Mouse (Mus musculus) kidney, embryonic 14.5 days (tissue): ENCODE measurements around the gene Cdip1. TPM values are rescaled to one million over a fixed set of nuclear protein-coding genes. Genes with fewer than 3 reads are reported as not detected.

Source experiments
- ATAC-seq: fragments of 200-750 bp; cut with Nextera tagmentation; 2 replicates; pipeline ENCODE4 v1.8.0; 2017; ENCODE audit warnings: moderate number of reproducible peaks, mild to moderate bottlenecking, moderate TSS enrichment, moderate library complexity; ENCODE audit not compliant: low FRiP score, low TSS enrichment
- H3K27ac ChIP-seq: fragments of 300-500 bp; sonication (generic); 2 replicates; pipeline ENCODE4 v1.5.1; 2014; ENCODE audit warnings: low read depth, mild to moderate bottlenecking, low read length, moderate library complexity, mixed read lengths
- H3K27me3 ChIP-seq: fragments of 300-500 bp; sonication (generic); 2 replicates; pipeline ENCODE4 v1.6.1; 2014; ENCODE audit warnings: mild to moderate bottlenecking, low read length; ENCODE audit not compliant: control insufficient read depth, insufficient read depth
- H3K36me3 ChIP-seq: fragments of 300-500 bp; sonication (generic); 2 replicates; pipeline ENCODE4 v1.6.1; 2014; ENCODE audit warnings: low read length, mixed read lengths; ENCODE audit not compliant: control insufficient read depth, insufficient read depth
- H3K4me1 ChIP-seq: fragments of 300-500 bp; sonication (generic); 2 replicates; pipeline ENCODE4 v1.6.1; 2014; ENCODE audit warnings: low read length, mixed read lengths; ENCODE audit not compliant: control insufficient read depth, insufficient read depth
- H3K4me2 ChIP-seq: fragments of 300-500 bp; sonication (generic); replicated peaks from 2 replicates; pipeline ENCODE4 v1.6.1; 2014; ENCODE audit warnings: low read depth, mild to moderate bottlenecking, low read length
- H3K4me3 ChIP-seq: fragments of 300-500 bp; sonication (generic); 2 replicates; pipeline ENCODE4 v1.5.1; 2014; ENCODE audit warnings: mild to moderate bottlenecking, low read length
- H3K9ac ChIP-seq: fragments of 300-500 bp; sonication (generic); 2 replicates; pipeline ENCODE4 v1.6.1; 2014; ENCODE audit warnings: low read depth, mild to moderate bottlenecking, low read length, moderate library complexity
- H3K9me3 ChIP-seq: fragments of 300-500 bp; sonication (generic); 2 replicates; pipeline ENCODE4 v1.6.1; 2016; ENCODE audit warnings: low read length; ENCODE audit not compliant: control insufficient read depth
- WGBS: fragments of 180-500 bp; shearing (Covaris S2); extraction: QIAGEN DNeasy Blood & Tissue Kit; methylation state at CpG from one replicate; pipeline ENCODE4 v1.1.7; 2014; 5-methylcytosine and 5-hydroxymethylcytosine counted together
- polyA plus RNA-seq: library from polyadenylated mRNA; unstranded; fragments of >200 nt; fragmentation: Nextera tagmentation; extraction: Ambion mirVana; gene quantifications from 2 replicates; pipeline ENCODE4 v1.2.1, GENCODE M21; 2014

Gene Cdip1
- polyA plus RNA-seq, 1 experiment from 2014 or later: 98.0 TPM

- Histone ChIP-seq H3K36me3 (peaks cover 63% of the 10 kb centered on the region), H3K4me2 (no peak overlapping the region), H3K27me3 (no peaks in the 10 kb centered on the region), H3K9ac (no peak overlapping the region), H3K27ac (no peak overlapping the region), H3K4me3 (no peak overlapping the region), H3K9me3 (no peaks in the 10 kb centered on the region), H3K4me1 (no peaks in the 10 kb centered on the region)
- 91% methylated on average over 17 of the region's 17 CpGs for WGBS
- no peak for ATAC-seq
Observed at GRCm38 (mm10) chr16:4713861-4714710, 76.0 kb downstream of the Cdip1 start.

GRCm38 (mm10) chr16:4711173-4711572 lies 78.9 kb downstream of the Cdip1 start:
- H3K27ac ChIP-seq: no peak overlapping the region
- H3K36me3 ChIP-seq: peaks cover 90% of the 10 kb centered on the region
- H3K9me3 ChIP-seq: no peaks in the 10 kb centered on the region
- H3K4me1 ChIP-seq: no peaks in the 10 kb centered on the region
- no peak overlapping the region for H3K9ac ChIP-seq
- no peak overlapping the region for H3K4me2 ChIP-seq
- H3K4me3 ChIP-seq: no peak overlapping the region
- 90% methylated on average over 4 of the region's 4 CpGs for WGBS
- no peak for ATAC-seq
- H3K27me3 ChIP-seq: no peaks in the 10 kb centered on the region

GRCm38 (mm10) chr16:4705541-4705940 lies 84.6 kb downstream of the Cdip1 start:
- no peak overlapping the region for H3K4me3 ChIP-seq
- peaks cover 90% of the 10 kb centered on the region for H3K36me3 ChIP-seq
- no peaks in the 10 kb centered on the region for H3K9me3 ChIP-seq
- ATAC-seq: no peak
- no peak overlapping the region for H3K4me2 ChIP-seq
- no peaks in the 10 kb centered on the region for H3K27me3 ChIP-seq
- no peak overlapping the region for H3K27ac ChIP-seq
- H3K4me1 ChIP-seq: no peaks in the 10 kb centered on the region
- no peak overlapping the region for H3K9ac ChIP-seq
- 61% methylated on average over 4 of the region's 4 CpGs for WGBS

GRCm38 (mm10) chr16:4702646-4703045 lies 87.4 kb downstream of the Cdip1 start:
- WGBS: 33% methylated on average over 1 of the region's 1 CpGs
- Histone ChIP-seq H3K9me3 (no peaks in the 10 kb centered on the region), H3K27ac (no peak overlapping the region), H3K9ac (no peak overlapping the region), H3K36me3 (peaks cover 94% of the 10 kb centered on the region), H3K4me1 (no peaks in the 10 kb centered on the region), H3K4me3 (no peak overlapping the region), H3K4me2 (no peak overlapping the region), H3K27me3 (no peaks in the 10 kb centered on the region)
- ATAC-seq: no peak

GRCm38 (mm10) chr16:4701211-4701610 lies 88.9 kb downstream of the Cdip1 start:
- H3K36me3 ChIP-seq: peaks cover 91% of the 10 kb centered on the region

More at GRCm38 (mm10) chr16:4701211-4701610, 88.9 kb downstream of the Cdip1 start:
- no peak overlapping the region for H3K27ac ChIP-seq
- H3K9ac ChIP-seq: no peak overlapping the region
- no peak overlapping the region for H3K4me2 ChIP-seq
- WGBS: 97% methylated on average over 3 of the region's 3 CpGs
- H3K27me3 ChIP-seq: no peaks in the 10 kb centered on the region
- no peaks in the 10 kb centered on the region for H3K9me3 ChIP-seq
- H3K4me3 ChIP-seq: no peak overlapping the region
- H3K4me1 ChIP-seq: no peaks in the 10 kb centered on the region
- ATAC-seq: no peak

Other genes starting within 250 kb of the Cdip1 start
- gene Srl, start 248.5 kb downstream of the Cdip1 start, polyA plus RNA-seq: 7.7 and 21.1 TPM in 2 replicates
- gene Tfap4, start 230.4 kb downstream of the Cdip1 start, polyA plus RNA-seq: 24.5 and 25.7 TPM in 2 replicates
- 42.4 and 47.3 TPM in 2 replicates for gene Glis2, start 195.6 kb downstream of the Cdip1 start, polyA plus RNA-seq
- 102 and 116 TPM in 2 replicates for gene Pam16, start 165.3 kb downstream of the Cdip1 start, polyA plus RNA-seq
- gene Vasn, start 150.4 kb downstream of the Cdip1 start, polyA plus RNA-seq: 14.4 and 16.1 TPM in 2 replicates
- gene Dnaja3, start 150.3 kb downstream of the Cdip1 start, polyA plus RNA-seq: 46.3 and 68.8 TPM in 2 replicates
- gene Coro7, start 110.5 kb downstream of the Cdip1 start, polyA plus RNA-seq: 12.0 and 16.4 TPM in 2 replicates
- 132 and 145 TPM in 2 replicates for gene Nmral1, start 70.9 kb downstream of the Cdip1 start, polyA plus RNA-seq
- 103 and 113 TPM in 2 replicates for gene Hmox2, start 63.9 kb downstream of the Cdip1 start, polyA plus RNA-seq
- 0.89 TPM in 1 of 2 replicates, not detected in the other for gene 4930562C15Rik, start 45.1 kb upstream of the Cdip1 start, polyA plus RNA-seq
- 37.2 and 39.7 TPM in 2 replicates for gene Ubald1, start 90.0 kb upstream of the Cdip1 start, polyA plus RNA-seq
- 54.0 and 89.2 TPM in 2 replicates for gene Mgrn1, start 96.0 kb upstream of the Cdip1 start, polyA plus RNA-seq
- 153 and 160 TPM in 2 replicates for gene Nudt16l1, start 148.5 kb upstream of the Cdip1 start, polyA plus RNA-seq
- 45.6 and 61.3 TPM in 2 replicates for gene Anks3, start 173.9 kb upstream of the Cdip1 start, polyA plus RNA-seq
- 0.11 TPM in 1 of 2 replicates, not detected in the other for gene Sept12, start 207.6 kb upstream of the Cdip1 start, polyA plus RNA-seq
- 10.2 and 10.4 TPM in 2 replicates for gene Smim22, start 217.0 kb upstream of the Cdip1 start, polyA plus RNA-seq
- gene Rogdi, start 223.3 kb upstream of the Cdip1 start, polyA plus RNA-seq: 80.9 and 86.2 TPM in 2 replicates